Mouse (Mus musculus) heart, embryonic 13.5 days (tissue): Measurements from ENCODE around the gene Bri3. TPM values are rescaled to one million over a fixed set of nuclear protein-coding genes. Genes with fewer than 3 reads are reported as not detected.
A peak's percentile ranks its signal among the peaks of the same experiment; 100 is the strongest.

ENCODE experiments used
- ATAC-seq: fragments of 200-750 bp; cut with Nextera tagmentation; 2 replicates; pipeline ENCODE4 v1.8.0; 2017; ENCODE audit warnings: moderate TSS enrichment; ENCODE audit not compliant: insufficient number of reproducible peaks, low FRiP score, low TSS enrichment; ENCODE audit errors: extremely low read depth
- H3K27ac ChIP-seq: fragments of 300-500 bp; sonication (generic); replicated peaks from 2 replicates; pipeline ENCODE4 v1.5.1; 2015; ENCODE audit warnings: moderate library complexity, mild to moderate bottlenecking, inconsistent platforms
- H3K27me3 ChIP-seq: fragments of 300-500 bp; sonication (generic); replicated peaks from 2 replicates; pipeline ENCODE4 v1.6.1; 2015; ENCODE audit warnings: mild to moderate bottlenecking, inconsistent platforms
- H3K36me3 ChIP-seq: fragments of 300-500 bp; sonication (generic); 2 replicates; pipeline ENCODE4 v1.6.1; 2015; ENCODE audit warnings: mild to moderate bottlenecking, inconsistent platforms
- H3K4me1 ChIP-seq: fragments of 300-500 bp; sonication (generic); 2 replicates; pipeline ENCODE4 v1.6.1; 2015; ENCODE audit warnings: inconsistent platforms
- H3K4me2 ChIP-seq: fragments of 300-500 bp; sonication (generic); 2 replicates; pipeline ENCODE4 v1.6.1; 2015; ENCODE audit warnings: inconsistent platforms, mild to moderate bottlenecking, moderate library complexity
- H3K4me3 ChIP-seq: fragments of 300-500 bp; sonication (generic); 2 replicates; pipeline ENCODE4 v1.5.1; 2015; ENCODE audit warnings: moderate library complexity, mild to moderate bottlenecking, inconsistent platforms
- H3K9ac ChIP-seq: fragments of 300-500 bp; sonication (generic); 2 replicates; pipeline ENCODE4 v1.6.1; 2015; ENCODE audit warnings: inconsistent platforms, mild to moderate bottlenecking, moderate library complexity
- H3K9me3 ChIP-seq: fragments of 300-500 bp; sonication (generic); 2 replicates; pipeline ENCODE4 v1.6.1; 2016; ENCODE audit warnings: inconsistent platforms
- WGBS: fragments of 180-500 bp; shearing (Covaris S2); methylation state at CpG from one replicate; pipeline ENCODE4 v1.1.7; 2015; ENCODE audit warnings: mixed read lengths; 5-methylcytosine and 5-hydroxymethylcytosine counted together
- polyA plus RNA-seq: library from polyadenylated mRNA; unstranded; fragments of >200 nt; fragmentation: Nextera tagmentation; extraction: Ambion mirVana; gene quantifications from 2 replicates; pipeline ENCODE4 v1.2.1, GENCODE M21; 2015

The Bri3 gene
- polyA plus RNA-seq, 1 experiment from 2014 or later = 126 TPM

DNA sequence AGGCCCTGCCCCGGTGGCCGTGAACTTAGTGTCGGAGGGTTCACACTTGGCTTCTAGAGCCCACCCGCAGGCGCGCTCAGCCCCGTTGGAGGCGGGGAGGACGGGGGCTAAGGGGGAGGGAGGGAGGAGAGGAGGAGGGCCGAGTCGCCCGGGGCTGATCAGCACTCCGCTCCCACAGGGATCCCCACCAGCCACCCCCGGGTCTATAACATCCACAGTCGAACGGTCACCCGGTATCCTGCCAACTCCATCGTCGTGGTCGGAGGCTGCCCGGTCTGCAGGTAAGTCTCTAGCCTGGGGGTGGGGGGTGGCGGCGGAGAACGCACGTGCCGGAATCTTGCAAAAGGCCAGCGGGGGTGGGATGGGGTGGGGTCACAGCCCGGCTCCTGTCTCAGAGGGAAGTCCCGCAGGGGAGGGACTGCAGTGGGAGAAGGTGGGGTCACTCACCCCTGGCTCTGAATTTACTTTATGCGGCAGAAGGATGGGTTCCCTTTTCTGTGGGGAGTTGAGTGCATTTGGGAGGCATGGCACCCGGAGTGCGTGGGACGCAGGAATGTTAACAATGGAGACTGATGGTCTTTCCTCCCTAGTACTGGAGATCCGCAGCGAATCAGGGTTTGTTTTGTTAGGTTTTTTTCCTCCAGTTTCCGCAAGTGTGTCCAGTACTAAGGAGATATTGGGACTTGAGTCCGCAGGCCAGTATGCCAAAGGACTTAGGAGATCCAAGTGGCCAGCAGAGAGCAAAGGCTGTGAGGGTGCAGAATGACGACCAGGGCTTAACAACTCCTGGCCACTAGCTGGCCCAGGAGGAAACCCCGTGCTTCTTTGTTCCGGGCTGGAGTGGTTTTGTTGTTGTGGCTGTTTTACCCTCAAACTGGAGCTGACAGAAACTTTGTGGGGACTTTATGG, 11.6 kb downstream of the Bri3 start:
- under 1% methylated on average over 40 of the region's 40 CpGs for WGBS
- ATAC-seq = peak; percentile 40
- H3K9ac ChIP-seq = peak overlapping the region; percentile 100
- no peaks in the 10 kb centered on the region for H3K27me3 ChIP-seq
- peak overlapping the region; percentile 97 for H3K27ac ChIP-seq
- H3K36me3 ChIP-seq = peaks cover 20% of the 10 kb centered on the region
- peak overlapping the region; percentile 94 for H3K4me2 ChIP-seq
- H3K4me3 ChIP-seq = peak overlapping the region; percentile 98
- H3K9me3 ChIP-seq = no peaks in the 10 kb centered on the region
- peaks cover 55% of the 10 kb centered on the region for H3K4me1 ChIP-seq

DNA sequence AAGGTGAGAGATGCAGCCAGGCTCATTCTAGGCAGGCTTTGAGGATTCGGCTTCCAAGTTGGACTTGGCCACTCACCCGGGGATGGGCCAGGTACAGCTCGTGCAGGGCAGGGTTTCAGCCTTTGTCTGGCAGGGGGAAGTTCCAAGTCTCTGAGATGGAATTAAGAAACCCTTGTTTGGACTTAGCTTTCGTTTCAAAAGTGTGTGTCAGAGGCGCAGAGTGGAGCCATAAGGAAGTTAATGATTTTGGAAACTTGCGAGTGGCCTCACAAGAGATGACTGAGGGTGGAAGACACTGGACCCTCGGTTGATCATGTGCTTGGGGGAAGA, 12.3 kb downstream of the Bri3 start:
- Histone ChIP-seq H3K27ac (peak overlapping the region; percentile 97), H3K4me3 (peak overlapping the region; percentile 98), H3K4me1 (peaks cover 61% of the 10 kb centered on the region), H3K27me3 (no peaks in the 10 kb centered on the region), H3K9ac (peak overlapping the region; percentile 100), H3K9me3 (no peaks in the 10 kb centered on the region), H3K36me3 (peaks cover 26% of the 10 kb centered on the region), H3K4me2 (peak overlapping the region; percentile 94)
- no peak for ATAC-seq
- WGBS = 12% methylated on average over 7 of the region's 7 CpGs

DNA sequence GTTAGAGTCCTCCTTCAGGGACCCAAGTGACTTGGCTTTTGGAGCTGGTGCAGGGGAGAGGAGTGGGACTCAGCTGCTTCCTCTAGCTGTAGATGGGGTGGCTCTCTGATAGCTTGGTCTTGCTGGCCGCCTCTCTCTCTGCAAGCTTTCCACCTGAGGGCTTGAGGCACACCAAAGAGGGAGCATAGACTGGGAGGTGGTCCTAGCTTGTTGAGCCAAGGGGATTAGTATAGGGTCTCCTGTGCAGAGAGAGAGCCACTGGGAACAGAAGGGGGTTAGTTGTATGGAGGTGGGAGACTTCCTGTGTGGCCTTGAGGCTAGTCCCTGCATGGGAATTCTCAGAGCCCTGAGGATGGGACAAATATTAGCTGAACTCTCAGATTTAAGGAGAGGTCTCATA, 12.7 kb downstream of the Bri3 start:
- Histone ChIP-seq H3K27ac (peak overlapping the region; percentile 97), H3K4me3 (peak overlapping the region; percentile 98), H3K27me3 (no peaks in the 10 kb centered on the region), H3K4me2 (peak overlapping the region; percentile 94), H3K36me3 (peaks cover 29% of the 10 kb centered on the region), H3K9ac (peak overlapping the region; percentile 100), H3K4me1 (peaks cover 65% of the 10 kb centered on the region), H3K9me3 (no peaks in the 10 kb centered on the region)
- ATAC-seq = no peak
- WGBS = 30% methylated on average over 1 of the region's 1 CpGs

DNA sequence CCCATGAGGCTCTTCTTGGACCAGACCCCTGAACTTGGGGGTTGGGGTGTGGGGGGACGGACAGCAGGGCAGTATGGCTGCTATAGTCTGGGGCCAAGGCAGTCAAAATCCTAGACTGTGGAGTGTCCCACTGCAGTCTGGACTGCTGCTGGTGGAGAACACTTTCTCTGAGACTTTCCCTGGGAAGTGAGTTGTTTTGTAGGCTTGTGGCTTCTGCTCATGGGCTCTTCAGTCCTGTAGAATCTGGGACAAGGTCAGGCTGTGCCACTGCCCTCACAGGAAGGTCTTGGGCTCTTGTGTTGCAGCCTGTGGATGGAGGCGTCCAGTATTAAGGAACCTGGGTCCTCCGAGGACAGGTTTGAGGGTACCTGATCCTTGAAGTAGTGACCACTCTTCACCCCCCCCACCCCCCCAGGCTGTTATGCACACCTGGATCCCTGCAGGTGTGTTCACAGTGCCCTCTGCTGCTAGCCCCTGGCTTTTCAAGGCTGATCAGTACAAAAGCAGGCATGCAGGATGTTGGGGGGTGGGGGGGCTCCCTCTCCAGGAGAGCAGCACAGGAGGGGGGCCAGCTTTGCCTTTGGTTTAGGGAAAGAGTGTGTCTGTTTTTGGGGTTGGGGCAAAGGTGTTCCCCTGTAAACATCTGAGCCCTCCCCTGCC, 13.3 kb downstream of the Bri3 start:
- Histone ChIP-seq H3K27ac (peak overlapping the region; percentile 97), H3K4me2 (peak overlapping the region; percentile 94), H3K4me3 (peak overlapping the region; percentile 98), H3K9me3 (no peaks in the 10 kb centered on the region), H3K4me1 (peaks cover 70% of the 10 kb centered on the region), H3K36me3 (peaks cover 33% of the 10 kb centered on the region), H3K9ac (peak overlapping the region; percentile 100), H3K27me3 (no peaks in the 10 kb centered on the region)
- WGBS = 66% methylated on average over 3 of the region's 3 CpGs
- no peak for ATAC-seq

DNA sequence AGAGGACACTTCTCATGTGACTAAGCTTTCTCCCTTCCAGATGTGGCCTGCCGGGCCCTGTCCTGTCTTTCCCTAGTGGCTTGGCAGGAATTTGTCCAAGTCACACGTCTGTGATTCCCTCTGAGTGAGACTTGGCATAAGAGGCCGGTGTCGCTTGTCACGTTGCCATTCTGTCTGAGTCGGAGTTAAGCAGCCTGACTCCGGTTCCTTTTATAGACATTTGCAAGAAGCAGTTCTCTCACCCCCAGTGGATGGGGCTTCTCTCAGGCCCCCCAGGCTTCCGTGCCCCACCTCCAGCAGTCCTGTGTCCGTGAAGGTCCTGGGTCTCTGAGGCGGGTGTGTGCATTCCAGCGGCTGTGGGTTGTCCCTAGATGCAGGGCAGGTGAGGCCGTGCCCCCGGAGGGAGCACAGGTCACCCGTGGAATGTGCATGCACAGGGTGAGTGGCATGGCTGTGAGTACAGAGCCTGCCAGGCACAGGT, 13.9 kb downstream of the Bri3 start:
- Histone ChIP-seq H3K4me2 (peak overlapping the region; percentile 94), H3K9ac (peak overlapping the region; percentile 100), H3K4me1 (peaks cover 75% of the 10 kb centered on the region), H3K9me3 (no peaks in the 10 kb centered on the region), H3K27me3 (no peaks in the 10 kb centered on the region), H3K27ac (peak overlapping the region; percentile 97), H3K36me3 (peaks cover 37% of the 10 kb centered on the region), H3K4me3 (peak overlapping the region; percentile 98)
- ATAC-seq = no peak
- 24% methylated on average over 14 of the region's 14 CpGs for WGBS

DNA sequence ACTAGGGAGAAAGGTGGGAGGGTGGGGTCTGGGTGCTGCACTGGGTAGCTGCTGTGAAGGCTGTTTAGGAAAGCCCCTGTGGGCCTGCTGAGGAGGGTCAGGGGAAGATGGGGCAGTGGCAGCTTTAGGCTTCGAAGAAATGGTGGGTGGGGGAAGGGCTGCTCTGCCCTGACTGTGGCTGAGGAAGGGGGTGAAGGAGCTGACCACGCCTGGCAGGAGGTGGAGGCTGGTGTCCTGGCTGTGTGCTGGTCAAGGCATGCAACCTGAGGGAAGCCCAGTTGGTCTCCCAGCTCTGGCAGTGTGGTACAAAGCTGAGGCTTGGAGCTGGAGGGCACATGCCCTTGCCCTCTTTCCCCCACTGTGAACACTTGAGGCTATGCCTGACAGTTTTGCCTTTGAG, 14.4 kb downstream of the Bri3 start:
- WGBS = 25% methylated on average over 2 of the region's 2 CpGs
- H3K27ac ChIP-seq = peak overlapping the region; percentile 97
- H3K36me3 ChIP-seq = peaks cover 41% of the 10 kb centered on the region
- no peaks in the 10 kb centered on the region for H3K27me3 ChIP-seq
- H3K4me3 ChIP-seq = peak overlapping the region; percentile 98
- no peaks in the 10 kb centered on the region for H3K9me3 ChIP-seq
- peaks cover 80% of the 10 kb centered on the region for H3K4me1 ChIP-seq
- H3K9ac ChIP-seq = peak overlapping the region; percentile 100
- H3K4me2 ChIP-seq = peak overlapping the region; percentile 94
- ATAC-seq = no peak

DNA sequence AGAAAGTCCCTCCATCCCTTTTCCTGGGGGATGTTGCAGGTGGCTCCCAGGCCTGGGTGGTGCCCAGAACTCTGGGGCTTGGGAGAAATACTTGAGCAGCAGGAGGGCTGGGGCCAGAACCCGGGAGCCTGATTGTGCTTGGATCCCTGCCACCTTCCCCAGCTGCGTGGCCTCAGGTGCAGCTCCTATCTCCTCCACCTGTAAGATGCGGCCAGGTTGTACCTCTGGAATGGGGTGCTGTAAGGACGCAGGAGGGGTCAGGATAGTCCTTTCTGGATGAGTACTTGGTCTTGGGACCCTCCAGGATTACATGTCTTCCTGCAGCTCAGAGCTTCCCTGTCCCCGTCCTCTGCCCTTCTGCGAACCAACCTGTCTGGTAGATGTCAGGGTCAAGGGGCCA, 15.0 kb downstream of the Bri3 start:
- Histone ChIP-seq H3K4me3 (peak overlapping the region; percentile 98), H3K27ac (peak overlapping the region; percentile 97; the same call in 1 of the 2 replicates), H3K9me3 (no peaks in the 10 kb centered on the region), H3K4me1 (peaks cover 78% of the 10 kb centered on the region), H3K4me2 (peak overlapping the region; percentile 94), H3K36me3 (peaks cover 42% of the 10 kb centered on the region), H3K27me3 (no peaks in the 10 kb centered on the region), H3K9ac (peak overlapping the region; percentile 100)
- no peak for ATAC-seq
- WGBS = 69% methylated on average over 6 of the region's 6 CpGs

DNA sequence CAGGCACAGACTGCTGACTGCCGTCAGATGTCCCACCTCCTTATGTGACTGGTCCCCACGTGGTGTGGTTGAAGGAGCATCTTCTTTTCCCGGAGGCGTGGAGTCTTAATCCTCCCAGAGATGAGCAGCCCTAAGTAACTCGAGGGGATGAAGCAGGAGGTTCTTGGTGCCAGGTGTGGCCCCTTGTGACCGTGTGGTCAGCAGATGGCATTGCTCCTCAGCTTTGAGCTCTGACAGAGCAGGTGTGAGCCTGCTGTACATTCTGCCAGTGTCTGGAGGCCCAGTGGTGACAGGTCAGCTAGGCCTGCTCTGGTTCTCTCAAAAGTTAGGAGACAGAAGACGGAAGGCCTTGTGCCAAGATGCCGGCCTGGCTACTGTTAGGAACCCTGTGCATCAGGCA, 16.2 kb downstream of the Bri3 start:
- Histone ChIP-seq H3K36me3 (peaks cover 53% of the 10 kb centered on the region), H3K4me2 (no peak overlapping the region), H3K4me1 (peaks cover 73% of the 10 kb centered on the region), H3K27ac (no peak overlapping the region), H3K27me3 (no peaks in the 10 kb centered on the region), H3K9me3 (no peaks in the 10 kb centered on the region), H3K9ac (peak overlapping the region; percentile 12; the same call in 1 of the 2 replicates), H3K4me3 (no peak overlapping the region)
- 74% methylated on average over 8 of the region's 8 CpGs for WGBS
- no peak for ATAC-seq

DNA sequence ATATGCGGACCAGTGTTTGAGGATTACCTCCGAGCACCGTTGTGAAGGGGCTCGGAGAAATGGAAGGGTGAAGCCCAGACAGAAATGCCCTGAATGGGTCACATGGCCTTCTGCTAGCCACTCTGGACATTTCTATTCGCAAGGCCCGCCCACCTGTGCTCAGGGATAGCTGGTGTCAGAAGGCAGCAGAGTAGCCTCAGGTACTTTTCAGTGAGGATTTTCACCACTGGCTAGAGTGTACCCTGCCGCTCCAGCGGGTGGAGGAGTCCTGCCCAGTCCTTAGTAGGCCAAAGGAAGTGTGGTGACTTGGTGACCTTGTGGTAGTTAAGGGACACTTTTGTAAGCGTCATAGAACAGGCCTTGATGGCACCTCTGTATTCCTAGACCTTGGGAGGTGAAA, 17.1 kb downstream of the Bri3 start:
- ATAC-seq = no peak
- H3K27me3 ChIP-seq = no peaks in the 10 kb centered on the region
- H3K27ac ChIP-seq = no peak overlapping the region
- H3K4me1 ChIP-seq = peaks cover 76% of the 10 kb centered on the region
- no peak overlapping the region for H3K4me2 ChIP-seq
- WGBS = 73% methylated on average over 9 of the region's 9 CpGs
- H3K9ac ChIP-seq = no peak overlapping the region
- H3K9me3 ChIP-seq = no peaks in the 10 kb centered on the region
- H3K36me3 ChIP-seq = peaks cover 60% of the 10 kb centered on the region
- H3K4me3 ChIP-seq = no peak overlapping the region

DNA sequence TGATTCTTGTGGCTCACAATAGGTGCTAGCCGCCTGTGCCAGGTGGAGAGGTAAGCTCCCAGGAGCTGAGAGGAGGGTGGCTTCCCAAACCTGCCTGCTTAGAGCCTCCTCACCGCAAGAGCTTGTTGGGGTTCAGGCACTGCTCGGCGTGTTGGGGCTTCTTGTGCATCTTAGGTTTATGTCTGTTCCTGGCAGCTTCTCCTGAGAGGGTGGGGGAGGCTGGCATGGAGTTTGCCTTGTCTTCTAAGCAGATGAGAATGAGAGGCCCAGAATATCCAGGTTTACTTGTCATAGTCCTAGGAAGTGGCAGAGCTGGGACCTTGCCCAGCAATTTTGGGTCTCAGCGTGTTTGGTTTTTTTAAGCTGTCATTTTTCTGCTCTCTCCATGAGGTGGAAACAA, 17.6 kb downstream of the Bri3 start:
- Histone ChIP-seq H3K36me3 (peaks cover 66% of the 10 kb centered on the region), H3K4me3 (no peak overlapping the region), H3K27me3 (no peaks in the 10 kb centered on the region), H3K4me2 (no peak overlapping the region), H3K9ac (peak overlapping the region; percentile 42; the same call in 1 of the 2 replicates), H3K9me3 (no peaks in the 10 kb centered on the region), H3K4me1 (peaks cover 76% of the 10 kb centered on the region), H3K27ac (0 out of 2 replicates have a peak overlapping the region, but pooled peaks have one; percentile 1)
- ATAC-seq = no peak
- 88% methylated on average over 5 of the region's 5 CpGs for WGBS

DNA sequence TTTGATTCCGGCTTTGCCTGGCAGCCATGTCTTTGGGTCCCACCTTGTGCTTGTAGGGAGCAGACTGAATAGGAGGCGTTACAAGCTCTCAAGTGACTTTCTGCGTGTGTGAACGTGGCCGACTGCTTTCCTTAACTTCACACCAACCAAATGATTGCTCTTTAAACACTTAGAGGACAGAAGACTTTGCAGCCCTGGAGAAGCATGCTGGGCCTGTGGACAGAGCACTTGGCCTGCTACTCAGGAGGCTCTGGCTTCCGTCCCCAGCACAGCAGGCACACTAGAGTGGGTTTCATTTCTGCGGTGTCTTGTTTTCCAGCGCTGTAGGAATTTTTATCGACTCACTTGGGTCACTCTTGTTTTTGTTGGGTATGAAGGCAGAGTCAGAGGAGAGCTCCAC, 18.8 kb downstream of the Bri3 start:
- WGBS = 38% methylated on average over 9 of the region's 9 CpGs
- no peaks in the 10 kb centered on the region for H3K27me3 ChIP-seq
- H3K9ac ChIP-seq = peak overlapping the region; percentile 41; the same call in 1 of the 2 replicates
- H3K4me1 ChIP-seq = peaks cover 76% of the 10 kb centered on the region
- 0 out of 2 replicates have a peak overlapping the region, but pooled peaks have one; percentile 5 for H3K4me2 ChIP-seq
- peaks cover 68% of the 10 kb centered on the region for H3K36me3 ChIP-seq
- H3K9me3 ChIP-seq = no peaks in the 10 kb centered on the region
- ATAC-seq = no peak
- H3K4me3 ChIP-seq = no peak overlapping the region
- peak overlapping the region; percentile 62 for H3K27ac ChIP-seq
